Mouse (Mus musculus) left cerebral cortex, adult 2 months (tissue): ENCODE measurements around the gene Gabbr1. TPM values are rescaled to one million over a fixed set of nuclear protein-coding genes. Genes with fewer than 3 reads are reported as not detected.
"Not testable (repeated sequence)": the region's sequence is repeated elsewhere in the genome, so short reads cannot be mapped to it uniquely, and the experiment has no call there.

Experiments used
- DNase-seq, 2 experiments: peaks; one replicate each; pipeline ENCODE4 v3.0.0; 2021 to 2022; ENCODE audit warnings: low spot score in 2 of 2, mixed read lengths in 1 of 2; ENCODE audit errors: extremely low spot score in 1 of 2
- H3K27ac ChIP-seq: fragments of 200-600 bp; 2 replicates; pipeline ENCODE4 v1.8.1; 2022
- H3K4me3 ChIP-seq: fragments of 200-600 bp; 2 replicates; pipeline ENCODE4 v1.8.1; 2022
- CTCF ChIP-seq: fragments of 200-600 bp; IDR thresholded peaks from 2 replicates; pipeline ENCODE4 v1.8.1; 2022; ENCODE audit warnings: antibody characterized with exemption, mild to moderate bottlenecking, moderate library complexity
- intact Hi-C: fragments of 180-260 bp; cut with DNase I; formaldehyde crosslinking; loops from one replicate; pipeline ENCODE4 v1.15.1; 2025
- total RNA-seq, 2 experiments: library from RNA; stranded (reverse); gene quantifications; 2 replicates each; pipeline ENCODE4 v1.2.3; 2021

Gabbr1 gene
- total RNA-seq, 2 experiments from 2014 or later: 687 to 720 TPM

DNA sequence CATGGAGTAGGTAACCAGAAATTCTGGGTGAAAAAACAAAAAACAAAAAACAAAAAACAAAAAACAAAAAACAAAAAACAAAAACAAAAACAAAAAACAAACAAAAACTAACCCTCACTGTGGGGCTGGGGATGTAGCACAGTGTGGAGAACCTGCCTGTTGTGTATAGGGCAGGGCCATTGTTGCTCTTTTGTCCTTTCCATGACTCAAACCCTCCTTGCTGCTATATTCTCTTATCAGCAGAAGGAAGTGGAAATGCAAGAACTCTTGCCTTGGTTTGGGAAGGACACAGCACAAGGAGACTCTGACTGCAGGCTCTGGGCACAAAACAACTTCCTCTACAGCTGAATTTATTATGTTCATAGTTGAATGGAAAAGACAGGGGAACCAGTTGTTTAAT lies 29.4 kb upstream of the Gabbr1 start:
- intact Hi-C loops: no loop called here
- no peak overlapping the region for H3K27ac ChIP-seq
- H3K4me3 ChIP-seq: no peak overlapping the region
- DNase-seq: no peak
- no peak for TF ChIP-seq CTCF

DNA sequence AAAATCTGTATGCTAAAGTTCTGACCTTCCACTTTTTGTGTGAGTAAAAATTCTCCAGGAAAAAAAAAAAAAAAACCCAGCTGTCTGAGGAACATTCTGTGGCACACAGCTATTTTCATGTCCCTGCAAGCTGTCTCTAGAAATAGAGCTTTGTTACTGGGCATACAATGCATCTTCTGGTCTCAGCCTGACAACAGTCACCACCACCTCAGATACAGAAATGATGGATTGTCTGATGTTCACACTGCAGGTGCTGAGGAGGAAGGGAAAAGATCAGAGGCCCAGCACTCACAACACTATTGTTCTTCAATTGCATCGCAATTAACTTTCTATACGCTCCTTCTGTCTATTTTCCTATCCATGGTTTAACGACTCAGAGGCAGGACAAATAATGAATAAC lies 27.4 kb upstream of the Gabbr1 start:
- Histone ChIP-seq H3K4me3 (no peak overlapping the region), H3K27ac (peak overlapping the region; percentile 90)
- peak in 1 of 2 experiments; percentile 18 for DNase-seq

DNA sequence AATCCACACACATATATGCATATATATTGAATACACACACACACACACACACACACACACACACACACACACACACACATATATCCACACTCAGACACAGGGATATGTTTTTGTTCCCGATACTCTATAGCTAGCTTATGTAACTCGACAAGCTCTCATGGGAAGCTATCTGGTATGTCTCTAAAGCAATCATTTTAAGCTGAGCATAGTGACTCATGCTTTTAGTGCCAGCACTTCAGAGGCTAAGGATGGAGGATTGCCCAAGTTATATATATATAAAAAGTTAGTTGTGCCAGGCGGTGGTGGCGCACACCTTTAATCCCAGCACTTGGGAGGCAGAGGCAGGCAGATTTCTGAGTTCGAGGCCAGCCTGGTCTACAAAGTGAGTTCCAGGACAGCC lies 26.5 kb upstream of the Gabbr1 start:
- intact Hi-C loops, DNase-seq, H3K4me3 ChIP-seq: not testable (repeated sequence)
- H3K27ac ChIP-seq: peak overlapping the region; percentile 28

More for the DNA sequence above, 27.4 kb upstream of the Gabbr1 start:
- intact Hi-C loops: no loop called here
- no peak for TF ChIP-seq CTCF

DNA sequence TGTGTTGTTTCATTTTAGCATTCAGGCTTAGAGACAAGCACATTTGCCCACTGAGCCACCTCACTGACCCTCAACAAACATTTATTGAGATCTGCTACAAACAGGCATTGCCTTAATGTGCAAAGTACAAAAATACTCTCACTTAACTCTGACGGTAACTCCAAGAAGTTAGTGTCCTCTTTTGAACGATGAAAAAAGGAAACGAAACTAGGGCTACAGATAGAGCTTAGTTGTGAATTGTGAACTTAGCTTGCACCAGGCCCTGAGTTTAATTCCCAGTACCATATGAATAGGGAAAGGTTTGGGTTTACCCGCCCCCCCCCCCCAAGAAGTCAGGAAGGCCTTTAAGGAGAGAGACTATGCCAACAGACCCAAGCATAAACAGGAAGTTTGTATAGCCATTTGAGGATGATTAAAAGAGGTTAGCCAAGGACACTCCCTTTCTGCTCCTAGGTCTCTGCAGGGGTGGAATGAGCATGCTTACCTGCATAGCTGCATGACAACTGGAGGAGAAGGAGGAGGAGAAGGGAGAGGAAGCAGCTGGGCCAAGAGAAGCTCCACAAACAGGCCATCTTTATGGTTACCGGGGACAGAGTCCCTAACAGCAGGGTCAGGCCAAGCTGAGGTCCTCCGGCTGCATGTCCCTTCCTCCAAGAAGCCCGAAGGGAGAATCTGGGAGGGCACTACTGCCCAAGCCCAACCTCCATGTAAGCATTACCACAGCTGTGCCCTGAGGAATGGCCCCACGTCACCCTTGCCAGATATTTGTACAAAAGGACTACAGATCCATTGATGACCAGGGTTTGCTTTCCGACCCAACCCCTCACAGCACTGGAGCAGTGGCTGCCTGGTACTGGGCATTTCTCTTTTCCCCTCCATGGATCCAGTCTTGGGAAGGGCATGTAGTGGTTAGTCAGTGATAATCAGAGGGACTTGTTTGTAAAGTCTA lies 22.9 kb upstream of the Gabbr1 start, which contains the start of gene Mog:
Mog (minus strand) TSS at position 771 of the 949 bp plus-strand sequence.
- TF ChIP-seq CTCF: no peak
- intact Hi-C loops: no loop called here
- peak within 1 kb of the TSS; percentile 55 for H3K27ac ChIP-seq
- peak within 1 kb of the TSS; percentile 17 for H3K4me3 ChIP-seq
- DNase-seq: peak in 1 of 2 experiments; percentile 11

DNA sequence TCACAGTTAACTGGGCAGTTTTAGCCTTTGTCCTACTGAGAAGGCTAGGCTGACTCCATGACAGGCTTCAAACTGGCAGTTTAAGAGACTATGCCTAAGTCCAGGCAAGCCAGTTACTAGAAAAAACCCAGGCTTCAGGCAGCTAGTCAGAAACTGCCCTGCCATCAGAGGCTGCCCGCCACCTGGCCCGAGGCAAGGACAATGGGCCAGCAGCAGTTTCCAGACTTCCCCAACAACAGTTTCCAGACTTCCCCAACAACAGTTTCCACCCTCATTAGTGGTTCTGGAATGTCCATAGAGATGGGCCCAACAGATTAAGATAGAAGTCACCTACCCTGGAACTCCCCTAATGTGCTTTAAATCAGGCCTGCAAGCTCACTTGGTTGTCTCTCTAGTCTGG lies 19.3 kb upstream of the Gabbr1 start:
- intact Hi-C loops: no loop called here
- no peak for TF ChIP-seq CTCF
- no peak overlapping the region for H3K4me3 ChIP-seq
- DNase-seq: no peak
- no peak overlapping the region for H3K27ac ChIP-seq

DNA sequence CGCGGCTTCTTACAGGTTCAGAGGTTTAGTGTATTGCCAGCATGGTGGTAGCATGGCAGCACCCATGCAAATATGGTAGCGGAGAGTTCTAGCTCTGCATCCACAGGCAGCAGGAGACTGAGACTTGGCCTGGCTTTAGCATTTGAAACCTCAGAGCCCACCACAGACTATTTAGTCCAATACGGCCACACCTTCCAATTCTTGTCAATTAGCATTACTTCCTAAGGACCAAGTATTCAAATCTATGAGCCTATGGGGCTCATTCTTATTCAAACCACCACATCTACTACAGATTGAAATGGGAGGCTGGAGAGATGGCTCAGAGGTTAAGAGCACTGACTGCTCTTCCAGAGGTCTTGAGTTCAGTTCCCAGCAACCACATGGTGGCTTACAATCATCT lies 18.3 kb upstream of the Gabbr1 start:
- intact Hi-C loops: no loop called here
- DNase-seq: no peak
- TF ChIP-seq CTCF: no peak
- peak overlapping the region; percentile 98 for H3K27ac ChIP-seq
- no peak overlapping the region for H3K4me3 ChIP-seq

DNA sequence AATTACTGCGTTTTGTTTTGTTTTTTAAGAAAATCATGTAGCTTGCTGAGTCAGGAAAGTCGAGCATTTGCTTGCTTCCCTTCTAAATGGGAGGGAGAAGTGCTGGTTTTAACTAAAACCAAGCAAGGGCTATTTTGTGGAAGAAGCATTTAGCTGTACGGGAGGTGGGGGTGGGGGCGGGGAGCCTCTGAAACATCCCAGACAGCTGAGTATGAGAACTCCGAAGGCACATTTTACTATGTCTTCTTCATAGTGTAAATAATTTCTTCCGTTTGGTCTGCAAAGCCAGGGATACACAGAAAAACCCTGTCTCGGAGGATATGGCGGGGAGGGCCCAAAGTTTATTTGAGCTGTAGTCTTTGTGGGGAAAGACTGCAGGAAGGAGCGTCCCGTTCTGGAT lies 17.6 kb upstream of the Gabbr1 start:
- Histone ChIP-seq H3K27ac (peak overlapping the region; percentile 98), H3K4me3 (peak overlapping the region; percentile 64)
- intact Hi-C loops: loop anchor here (2.0 kb wide), 1 partner anchor 17 kb away; the partner anchor contains the start of gene Gabbr1
- no peak for DNase-seq
- TF ChIP-seq CTCF: no peak

DNA sequence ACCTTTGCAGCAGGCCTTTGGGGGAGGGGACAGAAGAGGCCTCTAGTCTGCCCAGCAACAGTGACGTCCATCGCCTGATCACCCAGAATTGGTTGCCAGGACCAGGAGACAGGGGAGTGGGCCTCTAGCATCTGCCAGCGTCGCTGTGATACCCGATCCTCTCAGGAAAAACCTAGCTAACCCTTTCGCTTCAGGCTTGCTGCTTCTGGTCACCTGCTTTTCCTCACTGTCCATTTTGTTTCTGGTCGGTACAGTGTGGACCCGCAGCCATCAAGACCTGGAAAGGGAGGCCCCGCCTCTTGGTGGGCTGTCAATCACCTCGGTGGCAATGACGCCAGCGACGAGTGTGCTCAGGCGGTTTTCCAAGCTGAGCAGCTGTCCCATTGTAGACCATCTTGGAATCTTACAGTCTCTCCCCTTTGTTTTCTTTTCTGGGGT lies 17.1 kb upstream of the Gabbr1 start:
- intact Hi-C loops: loop anchor here (2.0 kb wide), 1 partner anchor 16 kb away; the partner anchor contains the start of gene Gabbr1
- no peak for TF ChIP-seq CTCF
- peak; percentile 94 for DNase-seq
- Histone ChIP-seq H3K4me3 (peak overlapping the region; percentile 64), H3K27ac (peak overlapping the region; percentile 98)

DNA sequence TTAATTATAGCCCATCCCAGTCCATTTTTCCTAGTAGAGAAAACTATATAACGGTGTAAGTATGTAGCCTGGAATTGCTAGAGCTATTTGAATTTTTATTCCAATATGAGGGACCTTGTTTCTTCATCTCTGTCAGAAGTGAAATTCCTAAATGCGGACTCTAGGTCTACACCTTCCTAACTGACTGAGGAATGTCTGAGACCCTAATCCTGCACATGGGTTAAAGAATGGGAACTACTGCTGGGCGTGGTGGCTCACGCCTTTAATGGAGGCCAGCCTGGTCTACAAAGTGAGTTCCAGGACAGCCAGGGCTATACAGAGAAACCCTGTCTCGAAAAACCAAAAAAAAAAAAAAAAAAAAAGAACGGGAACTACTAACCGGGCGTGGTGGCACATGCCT lies 16.6 kb upstream of the Gabbr1 start:
- intact Hi-C loops: loop anchor here (2.0 kb wide), 1 partner anchor 16 kb away; the partner anchor contains the start of gene Gabbr1
- H3K27ac ChIP-seq: peak overlapping the region; percentile 98
- no peak for DNase-seq
- H3K4me3 ChIP-seq: peak overlapping the region; percentile 64
- TF ChIP-seq CTCF: no peak

DNA sequence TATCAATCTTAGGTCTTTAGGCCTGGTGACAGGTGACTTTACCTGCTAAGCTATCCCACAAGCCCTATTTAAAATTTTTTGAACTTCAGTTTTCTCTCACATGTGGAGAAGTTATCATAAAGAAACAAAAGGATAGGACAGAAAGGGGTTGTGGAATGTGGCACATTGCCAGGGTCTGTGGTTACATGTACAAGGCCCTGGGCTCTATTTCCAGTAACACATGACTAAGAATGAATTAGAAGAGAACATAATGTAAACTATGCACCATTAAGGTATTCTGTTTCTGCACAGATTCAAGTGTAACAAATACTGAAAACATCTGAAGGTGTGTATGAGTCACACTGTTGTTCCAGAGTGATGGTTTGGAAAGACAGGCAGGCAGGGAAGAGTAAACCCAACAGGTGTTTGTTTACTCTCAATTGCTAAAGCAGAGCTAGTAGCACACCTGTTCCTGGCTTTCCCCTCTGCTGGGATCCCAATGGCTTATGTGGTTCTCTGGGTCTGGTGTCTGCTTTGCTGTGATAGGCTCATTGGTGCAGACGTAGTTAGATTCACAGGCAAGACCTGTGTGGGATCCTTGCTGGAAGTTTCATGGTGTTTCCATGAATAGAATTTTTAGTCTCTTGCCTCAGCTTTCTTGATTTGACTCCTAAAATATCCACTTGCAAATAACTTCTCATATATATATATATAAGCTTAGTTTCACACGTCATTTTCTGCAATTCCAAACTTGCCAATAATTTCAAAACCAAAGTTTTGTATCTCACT lies 6.5 kb upstream of the Gabbr1 start:
- no peak overlapping the region for H3K27ac ChIP-seq
- H3K4me3 ChIP-seq: no peak overlapping the region
- no peak for DNase-seq
- intact Hi-C loops: no loop called here
- no peak for TF ChIP-seq CTCF

DNA sequence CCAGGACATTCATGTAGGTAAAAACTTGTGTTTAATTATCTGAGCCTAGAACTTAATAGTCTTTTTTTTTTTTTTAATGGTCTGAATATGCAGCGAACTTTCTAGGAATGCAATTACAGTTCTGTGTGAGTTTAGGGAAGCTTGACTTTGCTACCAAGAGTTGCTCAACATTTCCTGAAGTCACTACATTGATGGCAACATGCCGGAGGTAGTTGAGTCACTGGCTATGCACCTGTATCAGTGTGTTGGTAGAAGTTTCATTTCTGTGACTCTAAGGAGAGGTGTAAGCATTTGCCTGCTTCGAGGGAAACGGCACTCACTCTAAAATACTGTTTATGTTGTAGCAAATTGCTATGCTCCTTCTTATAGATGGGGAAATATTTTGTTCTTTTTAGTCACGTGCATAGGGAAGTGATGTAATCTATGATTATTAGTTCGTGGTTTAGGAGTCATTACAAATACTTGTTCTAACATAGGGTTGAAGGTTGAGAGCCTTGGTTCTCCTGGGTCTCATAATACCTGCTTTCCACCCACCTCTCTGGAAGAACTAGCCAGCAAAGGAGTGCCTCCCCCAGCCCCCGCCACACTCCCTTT lies 1.0 kb upstream of the Gabbr1 start:
- no peak for TF ChIP-seq CTCF
- peak overlapping the region; percentile 97 for H3K27ac ChIP-seq
- intact Hi-C loops: loop anchor here (2.0 to 10.0 kb wide), 2 partner anchors 16 to 770 kb away; partner anchors contain the start of gene Trim39
- peak overlapping the region; percentile 83 for H3K4me3 ChIP-seq
- no peak for DNase-seq
